Mouse (Mus musculus): ENCODE results near the gene Tead1. TPM values are rescaled to one million over a fixed set of nuclear protein-coding genes. Genes with fewer than 3 reads are reported as not detected.

Gene Tead1
- 100 to 1,000 TPM in 1 of 2 experiments, 10 to 100 TPM in 1; 78.8 to 119 TPM for total RNA-seq (2021)
- long read RNA-seq, experiment 1, partial matches to known transcripts, result 2 of 6 reads
- long read RNA-seq, experiment 1, other reads (novel, unspliced or antisense), result 4 of 6 reads
- long read RNA-seq, experiment 2, result 0 reads

- peak; percentile 98 to 99 for DNase-seq
These were observed at the start of gene Tead1 for GRCm38 (mm10) chr7:112679171-112679512. TSS of gene Tead1 (plus strand) at chr7:112679318.

DNA sequence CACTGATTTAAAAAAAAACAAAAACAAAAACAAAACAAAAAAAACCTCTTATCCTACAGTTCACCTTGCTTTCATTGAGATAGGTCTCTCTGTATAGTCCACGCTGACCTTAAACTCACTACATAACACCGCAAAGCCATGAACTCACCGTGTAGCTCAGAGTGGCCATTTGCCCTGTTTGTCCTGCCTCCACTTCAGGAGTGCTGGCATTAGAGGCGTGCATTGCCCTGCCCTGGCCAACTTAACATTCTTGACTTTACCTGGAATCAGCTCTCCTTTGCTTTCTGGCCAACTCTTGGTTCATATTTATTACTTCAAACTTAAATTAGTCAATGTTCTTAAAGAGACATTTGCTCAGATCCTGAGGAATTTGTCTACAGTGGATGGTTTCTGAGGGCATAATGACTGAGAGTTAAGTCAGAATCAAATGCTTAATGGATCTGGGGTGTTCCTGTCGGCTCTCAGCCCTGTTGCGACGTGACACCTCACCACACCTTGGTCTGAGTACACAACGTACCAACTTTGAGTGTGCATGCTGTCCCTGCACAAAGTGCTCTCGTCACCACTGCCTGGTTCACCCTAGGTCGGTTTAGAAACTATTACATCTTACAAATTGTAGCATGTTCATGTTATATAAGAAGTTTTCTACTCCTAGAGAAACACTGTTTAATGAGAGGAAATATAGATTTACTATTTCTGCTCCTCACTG lies 44.5 kb upstream of the Tead1 start:
- no peak for DNase-seq

GRCm38 (mm10) chr7:112635936-112636335 lies 43.2 kb upstream of the Tead1 start:
- DNase-seq, result no peak

- no peak for DNase-seq
These were observed 35.1 kb upstream of the Tead1 start for GRCm38 (mm10) chr7:112643866-112644543.

- peak; percentile 9 to 56 for DNase-seq
These were observed 34.4 kb upstream of the Tead1 start for GRCm38 (mm10) chr7:112644701-112645100.

- no peak for DNase-seq
These were observed 33.4 kb upstream of the Tead1 start for GRCm38 (mm10) chr7:112645724-112646123.

- no peak for DNase-seq
These were observed 31.7 kb upstream of the Tead1 start for GRCm38 (mm10) chr7:112647417-112647816.

GRCm38 (mm10) chr7:112656141-112656662 lies 22.9 kb upstream of the Tead1 start:
- DNase-seq, result peak; percentile 44 to 61

- no peak for DNase-seq
These were observed 20.2 kb upstream of the Tead1 start for GRCm38 (mm10) chr7:112658939-112659338.

GRCm38 (mm10) chr7:112659816-112660215 lies 19.3 kb upstream of the Tead1 start:
- no peak for DNase-seq

DNA sequence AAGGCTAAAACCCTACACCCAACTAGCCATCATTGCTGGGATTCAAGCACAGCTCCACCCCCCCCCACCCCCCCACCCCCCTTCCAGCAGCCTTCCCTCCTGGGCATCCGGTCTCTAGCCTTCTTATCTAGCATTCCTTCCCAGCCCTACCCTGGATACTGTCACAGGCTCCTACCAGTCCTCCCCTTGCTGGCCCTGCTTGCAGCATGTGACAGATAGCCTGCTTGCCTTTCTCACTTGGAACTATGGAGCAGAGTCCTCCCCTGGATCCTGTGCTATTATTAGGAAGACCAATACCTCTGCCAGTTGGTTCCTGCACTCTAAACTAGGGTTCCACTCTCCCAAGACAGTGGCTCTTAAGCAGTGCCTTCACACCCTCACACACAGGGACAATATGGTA lies 18.8 kb upstream of the Tead1 start:
- no peak for DNase-seq

DNA sequence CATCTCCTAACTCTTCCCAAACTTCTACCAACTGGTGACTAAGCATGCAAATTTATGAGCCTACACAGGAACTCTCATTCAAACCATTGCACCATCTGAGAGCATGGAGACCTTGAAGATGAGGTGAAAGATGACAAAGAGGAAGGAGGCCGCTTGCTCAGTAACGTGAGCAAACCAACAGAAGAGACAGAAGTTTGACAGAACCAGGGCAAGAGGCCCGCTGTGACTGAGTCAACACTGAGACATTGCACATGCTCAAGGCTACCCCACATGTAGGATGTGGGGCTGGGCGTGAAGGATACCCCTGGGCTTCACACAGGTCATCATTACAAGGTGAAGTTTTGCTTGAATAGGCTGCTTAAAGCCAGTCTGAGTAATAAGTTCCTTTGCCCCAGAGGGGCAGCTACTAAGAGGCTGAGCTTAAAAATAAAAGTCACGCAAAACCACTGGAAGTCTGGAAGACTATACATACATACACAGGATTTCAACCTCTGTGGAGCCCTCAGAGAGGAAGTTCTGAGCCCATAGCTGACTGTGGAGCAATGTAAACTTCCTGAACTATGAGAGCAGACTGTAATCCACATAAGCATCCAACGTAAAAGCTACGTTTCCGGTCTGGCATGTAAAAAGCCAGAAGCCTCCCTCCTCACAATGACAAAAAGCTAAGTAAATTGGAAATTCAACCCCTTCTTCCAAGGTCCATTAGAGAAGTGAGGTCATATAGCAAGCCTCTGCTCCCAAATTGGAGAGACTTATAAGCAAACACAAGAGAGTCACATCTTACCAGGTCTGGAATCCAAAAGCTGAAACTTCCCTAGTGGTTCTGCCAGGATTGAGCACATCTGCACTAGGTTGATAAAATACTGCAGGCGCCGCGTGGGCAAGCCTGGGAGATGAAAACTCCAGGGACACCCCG lies 16.5 kb upstream of the Tead1 start:
- peak; percentile 64 to 74 for DNase-seq

- peak; percentile 10 to 41 for DNase-seq
These were observed 15.7 kb upstream of the Tead1 start for GRCm38 (mm10) chr7:112663314-112663966.

DNA sequence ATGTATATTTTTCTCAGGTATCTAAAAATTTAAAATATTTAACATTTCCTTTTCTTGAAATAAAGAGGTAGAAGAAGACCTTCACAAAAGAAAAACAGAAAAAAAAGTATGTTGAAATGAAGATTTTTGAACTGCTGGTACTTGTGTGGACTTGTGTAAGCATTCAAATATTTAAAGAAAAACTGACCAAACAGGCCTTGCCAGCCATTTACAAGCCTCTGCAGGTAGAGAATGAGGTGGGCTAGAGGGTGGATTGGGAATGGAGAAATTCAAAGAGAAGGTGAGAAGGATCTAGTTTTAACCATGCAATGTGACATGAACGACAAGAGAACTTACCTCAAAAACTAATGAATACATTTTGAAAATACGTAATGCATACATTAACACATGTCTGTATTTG lies 9.1 kb upstream of the Tead1 start:
- no peak for DNase-seq

DNA sequence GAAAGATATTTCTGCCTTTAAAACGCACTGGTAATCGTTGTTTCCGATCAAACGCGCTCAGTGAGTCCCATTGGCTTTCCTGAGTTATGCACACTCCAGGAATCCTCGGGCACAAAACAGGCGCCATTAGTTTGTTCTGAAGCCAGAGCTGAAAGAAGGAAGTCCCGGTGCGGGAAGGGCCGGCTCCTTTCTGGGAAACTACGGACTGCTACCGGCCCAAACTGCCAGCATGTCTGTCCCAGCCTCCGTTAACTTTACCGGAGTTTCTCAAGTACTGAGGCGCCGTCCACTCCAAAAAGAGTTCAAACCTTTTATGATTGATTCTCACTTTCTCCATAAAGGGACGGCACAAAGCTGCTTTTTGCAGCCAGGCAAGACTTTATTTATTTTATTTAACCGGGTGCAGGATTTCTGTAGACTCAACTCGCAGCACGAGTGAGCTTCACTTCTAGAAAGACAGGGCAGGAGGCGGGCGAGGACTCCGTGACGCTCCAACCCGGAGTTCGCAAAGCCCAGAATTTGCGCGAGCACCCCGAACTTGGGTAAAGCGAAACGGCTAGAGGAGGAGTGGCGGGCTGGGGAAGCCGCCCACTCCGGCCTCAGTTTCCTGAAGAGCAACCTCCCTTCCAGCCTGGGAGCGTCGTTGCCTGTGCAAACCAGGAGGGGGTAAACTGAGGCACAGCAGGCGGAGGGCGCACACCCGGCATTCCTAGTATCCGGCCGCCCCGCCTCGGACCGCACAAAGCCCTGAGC lies 524 bp upstream of the Tead1 start:
- peak; percentile 76 to 77 for DNase-seq

DNA sequence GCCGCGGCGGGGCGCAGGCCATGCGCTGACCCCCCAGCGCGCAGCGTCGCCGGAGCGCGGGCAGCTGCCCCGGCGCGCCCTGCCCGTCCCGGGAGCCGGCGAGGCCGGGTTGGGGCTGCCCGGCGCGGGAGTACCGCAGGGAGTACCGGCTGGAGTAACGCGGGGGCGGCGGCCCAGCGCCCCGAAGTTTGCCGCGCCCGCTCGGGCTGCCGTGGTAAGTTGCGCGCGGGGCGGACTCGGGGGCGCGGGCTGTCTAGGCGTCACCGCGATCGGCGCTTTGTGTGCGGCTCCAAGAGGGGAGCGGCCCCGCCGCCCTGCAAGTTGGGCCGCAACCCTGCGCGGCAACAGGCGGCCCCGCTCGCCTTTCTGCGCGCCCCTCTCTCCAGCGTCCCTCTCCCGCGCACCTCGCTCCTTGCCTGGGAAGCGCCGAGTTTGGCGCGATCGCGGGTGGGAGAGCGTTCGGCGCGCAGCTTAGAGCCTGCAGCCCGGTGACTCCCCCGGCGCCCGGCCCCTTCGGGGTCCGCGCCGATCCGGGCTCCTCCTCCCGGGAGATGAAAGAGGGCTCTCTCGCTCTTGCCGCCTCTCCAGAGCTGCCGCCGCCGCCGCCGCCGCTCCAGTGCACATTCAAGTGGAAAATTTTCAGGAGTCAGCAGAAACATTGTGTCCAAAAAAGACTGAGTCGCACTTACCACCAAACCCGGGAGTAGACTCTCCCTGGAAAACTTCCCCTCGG lies 561 bp downstream of the Tead1 start:
- DNase-seq, result peak; percentile 84 to 86

- peak; percentile 51 to 57 for DNase-seq
These were observed 1.6 kb downstream of the Tead1 start for GRCm38 (mm10) chr7:112680498-112681251.

- DNase-seq, result no peak
These were observed 5.8 kb downstream of the Tead1 start for GRCm38 (mm10) chr7:112684626-112685561.
